Mouse (Mus musculus) stomach, postnatal 0 days (tissue): Measurements from ENCODE around the gene Fgd5.

ENCODE experiments used
- CTCF ChIP-seq: IDR thresholded peaks from 2 replicates; pipeline ENCODE4 v1.5.1; 2016; ENCODE audit warnings: antibody characterized with exemption, low read depth, mild to moderate bottlenecking, moderate library complexity
- EP300 ChIP-seq: optimal IDR thresholded peaks from 2 replicates; pipeline ENCODE3; 2016; ENCODE audit warnings: antibody characterized with exemption

DNA sequence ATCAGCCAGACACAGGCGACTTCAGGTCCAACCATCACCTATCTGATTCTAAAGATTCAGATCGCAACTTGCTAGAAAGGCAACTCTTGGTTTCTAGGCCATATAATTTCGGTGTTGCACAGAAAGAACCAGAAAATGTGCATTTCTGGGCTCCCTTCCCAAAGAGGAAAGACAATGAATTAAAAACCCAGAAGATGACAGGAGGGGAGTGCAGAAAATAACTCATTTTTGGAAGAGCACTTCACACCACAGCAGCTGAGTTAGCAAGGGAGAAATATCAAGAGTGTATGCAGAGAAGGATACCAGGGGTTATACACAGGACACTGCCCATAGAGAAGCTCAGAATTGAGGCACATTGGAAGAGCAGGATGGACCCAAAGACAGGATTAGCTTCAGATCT lies 106.3 kb downstream of the Fgd5 start:
- TF ChIP-seq CTCF (no peak), EP300 (no peak)
